Mouse (Mus musculus): ENCODE measurements around the gene Tlnrd1. TPM values are rescaled to one million over a fixed set of nuclear protein-coding genes. Genes with fewer than 3 reads are reported as not detected.

The Tlnrd1 gene
- polyA plus RNA-seq, 1 experiment: 23.5 TPM

DNA sequence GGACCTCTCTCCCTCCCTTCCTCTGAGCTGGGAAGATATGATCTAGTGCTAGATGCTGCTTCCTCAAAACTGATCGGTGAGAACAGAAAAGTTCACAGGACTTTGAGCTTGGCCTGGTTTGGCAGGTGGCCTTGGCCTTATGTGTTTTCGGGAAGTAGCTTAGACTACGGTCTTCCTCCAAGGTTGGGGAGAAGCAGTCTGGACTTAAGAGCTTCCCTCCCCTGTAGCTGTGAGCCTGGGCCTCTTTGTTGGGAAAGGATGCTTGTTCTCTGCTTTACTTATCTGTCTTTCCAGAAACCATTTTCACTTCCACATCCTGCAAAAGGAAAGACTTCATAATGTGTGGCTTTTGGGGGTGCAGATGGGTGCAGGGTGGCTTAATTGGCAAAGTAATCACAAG, 20.7 kb upstream of the Tlnrd1 start:
- 0 out of 2 replicates have a peak, but pooled peaks cover 2% of the 10 kb centered on the region for H3K36me3 ChIP-seq (ENCODE audit: control insufficient read depth, insufficient read depth, low read length)
- WGBS: 28% methylated on average over 3 of the region's 3 CpGs
- no peak overlapping the region for H3K27ac ChIP-seq (ENCODE audit: insufficient read depth, low read length)
- H3K4me3 ChIP-seq (ENCODE audit: extremely low read depth, insufficient read depth, insufficient read length): no peak overlapping the region
- no peaks in the 10 kb centered on the region for H3K27me3 ChIP-seq (ENCODE audit: control insufficient read depth, insufficient read depth, low read length)
- DNase-seq (ENCODE audit: low read depth in 1 of 2, low spot score in 2 of 2): no peak
- no peaks in the 10 kb centered on the region for H3K4me1 ChIP-seq (ENCODE audit: control insufficient read depth, insufficient read depth, insufficient read length)
- TF ChIP-seq POLR2A (IDR thresholded peaks at IDR 0.05; ENCODE audit: low read depth, low read length): no peak
- no peak for TF ChIP-seq CTCF (IDR thresholded peaks at IDR 0.05; ENCODE audit: extremely low read depth, insufficient read depth, insufficient read length, insufficient replicate concordance)

DNA sequence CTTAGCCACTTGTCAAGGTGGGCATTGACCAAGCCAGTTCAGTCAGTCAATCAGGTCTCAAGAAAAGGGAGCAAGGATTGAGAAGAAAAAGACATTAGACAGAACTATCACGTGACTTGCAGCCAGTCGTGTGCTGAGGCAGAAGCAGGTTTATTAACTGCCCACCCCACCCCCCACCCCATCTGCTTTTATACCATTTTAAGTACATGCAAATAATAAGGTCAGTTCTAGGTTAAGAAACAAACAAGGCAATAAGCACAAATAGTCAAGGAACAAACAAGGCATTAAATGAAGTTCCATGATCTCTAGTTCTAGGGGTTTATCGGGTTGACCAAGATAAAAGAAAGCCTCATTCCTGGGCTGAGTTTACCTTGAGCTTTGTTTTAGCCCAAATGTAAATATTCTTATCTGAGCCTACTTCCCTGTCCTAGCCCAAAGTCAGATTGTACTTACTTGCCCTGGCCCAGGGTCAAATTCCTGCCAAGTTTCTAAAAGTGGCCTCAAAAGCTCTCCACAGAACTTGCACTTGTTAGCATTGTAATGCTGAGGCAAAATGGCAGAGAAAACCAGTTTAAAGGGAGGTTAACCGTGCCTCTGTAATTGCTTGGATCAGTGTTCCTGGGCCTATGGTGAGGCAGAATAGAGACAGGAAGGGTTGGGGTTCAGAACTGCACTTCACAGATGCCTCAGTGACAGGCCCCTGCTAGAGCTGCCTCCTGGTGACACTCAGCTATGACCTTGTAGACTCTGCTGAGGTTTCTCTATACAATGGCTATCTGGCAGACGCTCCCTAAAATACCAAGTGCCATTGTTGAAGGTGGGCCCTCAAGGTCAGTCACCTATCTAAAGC, 18.4 kb upstream of the Tlnrd1 start:
- no peak overlapping the region for H3K27ac ChIP-seq (ENCODE audit: insufficient read depth, low read length)

DNA sequence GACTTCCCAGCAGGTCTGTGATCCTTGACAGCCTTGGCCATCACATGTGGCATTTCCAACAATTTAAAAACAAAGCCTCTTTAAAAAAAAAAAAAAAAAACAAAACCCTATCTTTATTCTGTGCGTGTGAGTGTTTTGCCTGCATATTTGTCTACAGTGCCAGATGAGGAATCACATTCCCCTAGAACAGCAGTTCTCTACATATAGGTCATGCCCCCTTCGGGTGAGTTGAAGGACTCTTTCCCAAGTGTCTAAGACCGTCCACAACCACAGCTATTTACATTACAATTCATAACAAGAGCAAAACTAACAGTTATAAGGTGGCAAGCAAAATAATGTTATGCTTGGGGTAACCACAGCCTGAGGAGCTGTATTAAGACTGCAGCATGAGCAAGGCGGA, 17.3 kb upstream of the Tlnrd1 start:
- Histone ChIP-seq H3K27me3 (ENCODE audit: control insufficient read depth, insufficient read depth, low read length) (no peaks in the 10 kb centered on the region), H3K4me3 (ENCODE audit: extremely low read depth, insufficient read depth, insufficient read length) (no peak overlapping the region), H3K4me1 (ENCODE audit: control insufficient read depth, insufficient read depth, insufficient read length) (no peaks in the 10 kb centered on the region), H3K27ac (ENCODE audit: insufficient read depth, low read length) (no peak overlapping the region), H3K36me3 (ENCODE audit: control insufficient read depth, insufficient read depth, low read length) (peaks cover 22% of the 10 kb centered on the region)
- no peak for DNase-seq (ENCODE audit: low read depth in 1 of 2, low spot score in 2 of 2)
- no peak for TF ChIP-seq POLR2A (IDR thresholded peaks at IDR 0.05; ENCODE audit: low read depth, low read length)
- no peak for TF ChIP-seq CTCF (IDR thresholded peaks at IDR 0.05; ENCODE audit: extremely low read depth, insufficient read depth, insufficient read length, insufficient replicate concordance)
- WGBS: 92% methylated on average over 4 of the region's 4 CpGs

More for the DNA sequence above, 18.4 kb upstream of the Tlnrd1 start:
- Histone ChIP-seq H3K27me3 (ENCODE audit: control insufficient read depth, insufficient read depth, low read length) (no peaks in the 10 kb centered on the region), H3K4me1 (ENCODE audit: control insufficient read depth, insufficient read depth, insufficient read length) (no peaks in the 10 kb centered on the region), H3K36me3 (ENCODE audit: control insufficient read depth, insufficient read depth, low read length) (peaks cover 15% of the 10 kb centered on the region), H3K4me3 (ENCODE audit: extremely low read depth, insufficient read depth, insufficient read length) (no peak overlapping the region)
- DNase-seq (ENCODE audit: low read depth in 1 of 2, low spot score in 2 of 2): no peak
- TF ChIP-seq CTCF (IDR thresholded peaks at IDR 0.05; ENCODE audit: extremely low read depth, insufficient read depth, insufficient read length, insufficient replicate concordance) (no peak), POLR2A (IDR thresholded peaks at IDR 0.05; ENCODE audit: low read depth, low read length) (no peak)
- 87% methylated on average over 5 of the region's 5 CpGs for WGBS

DNA sequence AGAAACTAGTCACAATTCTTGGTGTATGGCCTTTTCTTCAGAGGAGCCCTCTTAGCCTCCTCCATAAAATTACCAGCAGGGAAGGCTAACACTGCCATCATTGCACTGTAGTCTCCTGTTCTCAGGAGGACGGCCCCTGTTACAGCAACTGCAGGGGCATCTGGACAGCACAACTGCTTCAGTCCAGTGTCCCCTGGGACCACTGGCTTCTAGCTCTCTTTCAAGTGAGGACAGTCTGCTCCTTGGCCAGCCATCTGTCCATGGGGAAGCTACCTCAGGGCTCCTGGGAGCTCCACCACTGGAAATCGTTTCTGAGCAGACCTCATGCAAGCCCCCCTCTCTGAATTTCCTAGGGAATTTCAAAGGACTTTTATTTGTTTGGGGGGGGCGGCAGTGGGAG, 16.4 kb upstream of the Tlnrd1 start:
- DNase-seq (ENCODE audit: low read depth in 1 of 2, low spot score in 2 of 2): no peak
- no peaks in the 10 kb centered on the region for H3K27me3 ChIP-seq (ENCODE audit: control insufficient read depth, insufficient read depth, low read length)
- H3K4me1 ChIP-seq (ENCODE audit: control insufficient read depth, insufficient read depth, insufficient read length): no peaks in the 10 kb centered on the region
- peaks cover 24% of the 10 kb centered on the region for H3K36me3 ChIP-seq (ENCODE audit: control insufficient read depth, insufficient read depth, low read length)
- TF ChIP-seq POLR2A (IDR thresholded peaks at IDR 0.05; ENCODE audit: low read depth, low read length) (no peak), CTCF (IDR thresholded peaks at IDR 0.05; ENCODE audit: extremely low read depth, insufficient read depth, insufficient read length, insufficient replicate concordance) (no peak)
- WGBS: 95% methylated on average over 3 of the region's 3 CpGs
- H3K4me3 ChIP-seq (ENCODE audit: extremely low read depth, insufficient read depth, insufficient read length): no peak overlapping the region
- H3K27ac ChIP-seq (ENCODE audit: insufficient read depth, low read length): no peak overlapping the region

DNA sequence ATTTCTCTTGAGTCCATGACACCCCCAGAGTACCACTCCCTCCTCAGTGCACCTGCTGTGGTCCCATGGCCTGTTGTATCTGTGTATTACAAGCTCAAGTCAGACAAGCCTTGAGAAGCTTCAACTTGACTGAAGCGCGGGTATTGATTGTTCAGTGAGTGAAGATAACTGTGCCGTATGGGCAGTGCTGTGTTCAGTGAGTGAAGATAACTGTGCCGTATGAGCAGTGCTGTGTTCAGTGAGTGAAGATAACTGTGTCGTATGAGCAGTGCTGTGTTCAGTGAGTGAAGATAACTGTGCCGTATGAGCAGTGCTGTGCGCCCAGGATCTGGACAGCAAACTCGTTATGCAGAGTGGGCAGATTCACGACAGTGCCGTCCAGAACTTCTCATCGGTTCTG, 14.2 kb upstream of the Tlnrd1 start:
- peaks cover 24% of the 10 kb centered on the region for H3K36me3 ChIP-seq (ENCODE audit: control insufficient read depth, insufficient read depth, low read length)
- DNase-seq (ENCODE audit: low read depth in 1 of 2, low spot score in 2 of 2): no peak

DNA sequence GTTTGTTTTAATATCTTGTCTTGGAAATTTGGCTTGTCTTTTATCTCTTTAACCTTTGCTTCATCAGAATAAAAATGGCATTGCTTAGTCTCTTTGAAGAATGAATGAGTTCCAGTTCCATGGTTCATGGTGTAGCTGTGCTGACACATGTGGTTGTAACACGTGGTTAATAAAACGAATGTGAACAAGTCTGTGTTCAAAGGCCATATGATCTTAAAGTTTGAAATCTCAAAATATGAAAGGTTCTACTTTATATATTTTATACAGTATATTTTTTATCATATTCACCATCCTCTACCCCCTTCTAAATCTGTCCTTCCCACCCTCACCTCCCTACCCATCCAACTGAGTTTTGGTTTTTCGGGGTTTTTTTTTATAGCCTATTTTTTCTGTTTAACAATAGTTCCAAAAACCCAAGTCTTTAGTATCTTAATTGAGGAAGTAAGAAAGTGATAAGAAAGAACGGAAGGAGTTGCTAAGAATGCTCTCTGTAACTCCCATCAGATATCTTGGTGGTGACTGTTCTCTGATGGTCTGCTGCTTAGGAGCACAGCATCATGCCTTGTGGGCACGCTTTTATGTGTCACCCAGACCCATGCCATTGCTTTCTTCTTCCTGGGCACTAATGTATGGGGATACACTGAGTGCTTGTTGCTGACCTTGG, 12.1 kb upstream of the Tlnrd1 start:
- no peaks in the 10 kb centered on the region; the same call in 1 of the 2 replicates for H3K4me1 ChIP-seq (ENCODE audit: control insufficient read depth, insufficient read depth, insufficient read length)
- H3K4me3 ChIP-seq (ENCODE audit: extremely low read depth, insufficient read depth, insufficient read length): no peak overlapping the region
- DNase-seq (ENCODE audit: low read depth in 1 of 2, low spot score in 2 of 2): no peak
- H3K27ac ChIP-seq (ENCODE audit: insufficient read depth, low read length): no peak overlapping the region
- TF ChIP-seq POLR2A (IDR thresholded peaks at IDR 0.05; ENCODE audit: low read depth, low read length) (no peak), CTCF (IDR thresholded peaks at IDR 0.05; ENCODE audit: extremely low read depth, insufficient read depth, insufficient read length, insufficient replicate concordance) (no peak)
- WGBS: 76% methylated on average over 5 of the region's 5 CpGs
- no peaks in the 10 kb centered on the region for H3K27me3 ChIP-seq (ENCODE audit: control insufficient read depth, insufficient read depth, low read length)
- peaks cover 24% of the 10 kb centered on the region for H3K36me3 ChIP-seq (ENCODE audit: control insufficient read depth, insufficient read depth, low read length)

More for the DNA sequence above, 14.2 kb upstream of the Tlnrd1 start:
- H3K4me1 ChIP-seq (ENCODE audit: control insufficient read depth, insufficient read depth, insufficient read length): no peaks in the 10 kb centered on the region
- H3K4me3 ChIP-seq (ENCODE audit: extremely low read depth, insufficient read depth, insufficient read length): no peak overlapping the region
- 84% methylated on average over 11 of the region's 11 CpGs for WGBS
- no peaks in the 10 kb centered on the region for H3K27me3 ChIP-seq (ENCODE audit: control insufficient read depth, insufficient read depth, low read length)
- no peak overlapping the region for H3K27ac ChIP-seq (ENCODE audit: insufficient read depth, low read length)
- TF ChIP-seq CTCF (IDR thresholded peaks at IDR 0.05; ENCODE audit: extremely low read depth, insufficient read depth, insufficient read length, insufficient replicate concordance): no peak
- no peak for TF ChIP-seq POLR2A (IDR thresholded peaks at IDR 0.05; ENCODE audit: low read depth, low read length)
